Mouse (Mus musculus) midbrain, postnatal 0 days (tissue): ENCODE measurements at regions not wholly inside any gene's neighbourhood (a gene's known extent, or its start where the extent isn't known, plus 50 kb on each side); places are given as distances from the start of the nearest gene placed in this dataset.

ENCODE experiments used
- ATAC-seq: fragments of 200-750 bp; cut with Nextera tagmentation; 2 replicates; pipeline ENCODE4 v1.8.0; 2017; ENCODE audit warnings: moderate number of reproducible peaks, mild to moderate bottlenecking, moderate TSS enrichment, moderate library complexity; ENCODE audit not compliant: low FRiP score
- DNase-seq: peaks from one replicate; pipeline ENCODE4 v3.0.0-alpha.2; 2015; ENCODE audit warnings: low spot score
- H3K27ac ChIP-seq: fragments of 300-500 bp; sonication (generic); 2 replicates; pipeline ENCODE4 v1.5.1; 2014; ENCODE audit warnings: low read depth, mild to moderate bottlenecking, low read length, mixed read lengths
- H3K27me3 ChIP-seq: fragments of 300-500 bp; sonication (generic); 2 replicates; pipeline ENCODE4 v1.6.1; 2014; ENCODE audit warnings: low read length, control low read depth, mixed read lengths; ENCODE audit not compliant: insufficient read depth
- H3K36me3 ChIP-seq: fragments of 300-500 bp; sonication (generic); 2 replicates; pipeline ENCODE4 v1.6.1; 2014; ENCODE audit warnings: low read length, control low read depth, mixed read lengths; ENCODE audit not compliant: insufficient read depth
- H3K4me1 ChIP-seq: fragments of 300-500 bp; sonication (generic); 2 replicates; pipeline ENCODE4 v1.6.1; 2014; ENCODE audit warnings: mild to moderate bottlenecking, control low read depth, antibody characterized with exemption, low read length, mixed read lengths; ENCODE audit not compliant: insufficient read depth
- H3K4me2 ChIP-seq: fragments of 300-500 bp; sonication (generic); 2 replicates; pipeline ENCODE4 v1.6.1; 2014; ENCODE audit warnings: low read depth, mild to moderate bottlenecking, low read length, mixed read lengths; ENCODE audit not compliant: poor library complexity, severe bottlenecking
- H3K4me3 ChIP-seq: fragments of 300-500 bp; sonication (generic); 2 replicates; pipeline ENCODE4 v1.5.1; 2014; ENCODE audit warnings: low read depth, mild to moderate bottlenecking, low read length, moderate library complexity
- H3K9ac ChIP-seq: fragments of 300-500 bp; sonication (generic); replicated peaks from 2 replicates; pipeline ENCODE4 v1.6.1; 2014; ENCODE audit warnings: mild to moderate bottlenecking, low read length, moderate library complexity, mixed read lengths; ENCODE audit not compliant: poor library complexity, severe bottlenecking
- H3K9me3 ChIP-seq: fragments of 300-500 bp; sonication (generic); 2 replicates; pipeline ENCODE4 v1.6.1; 2016; ENCODE audit warnings: low read length, control low read depth
- CTCF ChIP-seq: IDR thresholded peaks from 2 replicates; pipeline ENCODE4 v1.5.1; 2016; ENCODE audit warnings: antibody characterized with exemption, mild to moderate bottlenecking
- WGBS: fragments of 180-500 bp; shearing (Covaris S2); extraction: QIAGEN DNeasy Blood & Tissue Kit; methylation state at CpG from one replicate; pipeline ENCODE4 v1.1.7; 2014; 5-methylcytosine and 5-hydroxymethylcytosine counted together

DNA sequence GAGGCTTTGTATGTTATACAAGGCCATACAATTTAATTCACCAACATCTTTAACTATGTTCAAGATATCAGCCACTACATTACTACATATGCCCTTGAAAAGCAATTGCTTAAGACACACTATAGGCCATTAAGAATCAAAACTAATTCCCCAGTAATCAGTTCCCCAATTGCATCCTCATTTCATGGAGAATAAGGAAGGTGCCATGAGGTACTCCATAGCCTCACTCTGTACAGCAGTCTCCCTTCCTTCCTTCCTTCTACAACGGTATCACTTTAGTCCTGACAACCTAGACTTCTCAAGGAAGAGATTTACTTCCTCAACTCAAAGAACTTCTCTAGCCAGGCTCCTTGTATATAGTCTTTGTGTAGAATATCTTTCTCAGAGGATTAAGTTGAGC lies 220.1 kb upstream of the Negr1 start:
- DNase-seq (no peak), ATAC-seq (no peak)
- Histone ChIP-seq H3K27ac (no peak overlapping the region), H3K4me2 (no peak overlapping the region), H3K4me1 (no peaks in the 10 kb centered on the region), H3K9me3 (no peaks in the 10 kb centered on the region), H3K36me3 (no peaks in the 10 kb centered on the region), H3K4me3 (no peak overlapping the region), H3K27me3 (no peaks in the 10 kb centered on the region), H3K9ac (no peak overlapping the region)
- WGBS: 90% methylated on average over 1 of the region's 1 CpGs
- no peak for TF ChIP-seq CTCF

DNA sequence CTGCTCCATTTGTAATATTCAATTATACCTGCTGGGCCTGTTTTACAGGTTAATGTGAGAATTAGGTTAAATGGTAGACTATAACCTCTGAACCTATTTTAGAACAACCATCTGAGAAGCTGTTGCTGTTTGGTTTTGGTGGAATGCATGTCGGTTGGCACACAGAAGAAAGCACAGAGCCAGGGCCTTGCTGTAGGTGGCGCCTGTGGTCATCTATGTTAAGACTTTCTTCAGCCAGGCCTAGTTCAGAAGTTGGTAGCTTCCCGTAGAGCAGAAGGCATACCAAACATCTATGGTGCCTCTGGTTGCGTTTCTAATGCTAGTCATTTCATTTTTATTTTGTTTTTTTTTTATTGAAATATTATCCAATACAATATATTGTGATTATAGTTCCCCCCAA lies 209.9 kb upstream of the Negr1 start:
- peak; percentile 22 for TF ChIP-seq CTCF
- DNase-seq (no peak), ATAC-seq (no peak)
- H3K27ac ChIP-seq: no peak overlapping the region
- no peaks in the 10 kb centered on the region for H3K4me1 ChIP-seq
- no peaks in the 10 kb centered on the region for H3K27me3 ChIP-seq
- no peaks in the 10 kb centered on the region for H3K9me3 ChIP-seq
- H3K9ac ChIP-seq: no peak overlapping the region
- no peak overlapping the region for H3K4me2 ChIP-seq
- H3K4me3 ChIP-seq: no peak overlapping the region
- no peaks in the 10 kb centered on the region for H3K36me3 ChIP-seq
- whole genome bisulfite sequencing: 65% methylated on average over 4 of the region's 4 CpGs

DNA sequence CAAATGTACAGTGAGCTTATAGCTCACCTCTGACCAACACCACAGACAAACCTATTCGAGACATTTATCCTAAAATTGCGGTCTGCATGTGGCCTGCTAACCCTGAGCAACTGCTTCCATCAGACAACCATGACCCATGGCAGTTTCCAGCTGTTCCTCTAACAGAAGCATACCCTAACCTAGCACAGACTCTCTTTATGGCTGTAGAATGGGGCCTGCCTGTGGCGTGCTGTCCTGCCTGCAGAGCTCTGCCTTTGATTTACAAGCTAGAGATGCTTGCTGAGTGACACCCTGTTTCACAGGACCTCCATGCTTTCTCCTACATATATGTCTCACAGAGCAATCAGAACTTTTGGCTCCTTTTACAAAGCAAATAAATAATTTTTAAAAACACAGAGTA lies 208.2 kb upstream of the Negr1 start:
- H3K36me3 ChIP-seq: no peaks in the 10 kb centered on the region
- no peaks in the 10 kb centered on the region for H3K27me3 ChIP-seq
- no peak overlapping the region for H3K4me2 ChIP-seq
- no peak overlapping the region for H3K9ac ChIP-seq
- no peak for ATAC-seq
- 68% methylated on average over 3 of the region's 3 CpGs for WGBS
- no peak overlapping the region for H3K4me3 ChIP-seq
- no peaks in the 10 kb centered on the region for H3K4me1 ChIP-seq
- DNase-seq: no peak
- no peak for TF ChIP-seq CTCF
- no peak overlapping the region for H3K27ac ChIP-seq
- no peaks in the 10 kb centered on the region for H3K9me3 ChIP-seq

DNA sequence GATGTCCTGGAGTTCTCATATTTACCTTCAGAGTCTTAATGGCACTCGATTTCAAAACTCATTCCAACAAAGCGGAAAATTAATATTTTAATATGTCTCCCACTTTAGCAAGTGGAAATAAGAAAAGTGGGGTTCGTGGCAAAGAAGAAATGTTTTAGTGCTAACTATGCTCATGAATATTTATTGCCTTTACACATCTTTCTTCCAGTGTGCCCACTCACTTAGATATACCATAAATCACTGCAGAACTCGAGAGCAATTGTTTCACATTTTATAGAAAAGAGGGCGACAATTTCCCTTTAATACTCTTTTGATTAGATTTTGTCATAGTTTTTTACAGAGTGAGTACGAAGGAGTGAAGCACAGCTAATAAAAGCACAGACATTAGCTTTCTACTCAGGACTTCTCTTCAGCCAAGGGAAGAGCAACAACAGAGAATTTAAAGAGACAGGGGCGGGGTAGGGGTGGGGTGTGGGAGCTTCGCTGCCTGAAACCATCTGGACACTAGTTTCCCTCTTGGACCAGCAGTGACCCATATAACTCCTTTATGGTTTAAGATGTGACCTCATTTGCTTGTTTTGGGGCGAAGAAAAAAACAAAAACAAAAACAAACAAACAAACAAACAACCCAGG lies 207.6 kb upstream of the Negr1 start:
- H3K9me3 ChIP-seq: no peaks in the 10 kb centered on the region
- no peak overlapping the region for H3K4me2 ChIP-seq
- no peak overlapping the region for H3K9ac ChIP-seq
- DNase-seq (no peak), ATAC-seq (no peak)
- TF ChIP-seq CTCF: no peak
- H3K4me3 ChIP-seq: no peak overlapping the region
- H3K36me3 ChIP-seq: no peaks in the 10 kb centered on the region
- no peaks in the 10 kb centered on the region for H3K27me3 ChIP-seq
- 71% methylated on average over 9 of the region's 9 CpGs for WGBS
- H3K4me1 ChIP-seq: no peaks in the 10 kb centered on the region
- no peak overlapping the region for H3K27ac ChIP-seq

DNA sequence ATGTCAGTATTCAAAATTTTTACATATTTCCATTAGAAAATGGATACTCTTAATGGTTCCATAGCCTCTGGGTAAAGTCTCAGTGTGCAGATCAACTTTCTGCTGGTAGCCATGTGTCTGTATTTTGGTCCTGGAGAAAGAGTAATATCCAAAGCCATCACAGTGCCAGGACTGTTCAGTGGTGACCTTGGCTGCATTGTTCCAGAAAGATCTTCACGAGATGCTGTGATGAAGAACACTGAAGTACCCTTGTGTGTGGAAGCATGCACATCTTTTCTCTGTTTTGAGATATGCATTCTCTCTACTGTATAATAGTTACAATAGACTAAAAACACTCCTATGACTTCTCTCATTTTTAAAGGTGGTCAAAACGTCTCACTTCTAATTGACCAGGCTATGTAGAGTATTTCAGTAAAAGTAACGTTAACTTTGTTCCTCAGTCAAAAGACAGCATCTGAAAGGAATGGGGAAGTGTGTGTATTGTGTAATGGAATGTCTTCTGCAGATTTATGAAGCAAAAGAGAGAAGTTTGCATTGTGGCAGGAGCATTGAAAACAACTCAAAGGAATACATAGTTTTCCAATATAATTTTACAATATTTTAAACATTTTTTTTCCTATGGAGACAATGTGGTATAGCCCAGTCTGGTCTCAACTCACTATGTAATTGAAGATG lies 192.8 kb upstream of the Negr1 start:
- H3K4me1 ChIP-seq: no peaks in the 10 kb centered on the region
- H3K9me3 ChIP-seq: no peaks in the 10 kb centered on the region
- H3K9ac ChIP-seq: no peak overlapping the region
- H3K36me3 ChIP-seq: no peaks in the 10 kb centered on the region
- TF ChIP-seq CTCF: no peak
- ATAC-seq: no peak
- no peak for DNase-seq
- no peaks in the 10 kb centered on the region for H3K27me3 ChIP-seq
- 81% methylated on average over 3 of the region's 3 CpGs for WGBS
- H3K4me2 ChIP-seq: no peak overlapping the region
- H3K27ac ChIP-seq: no peak overlapping the region
- no peak overlapping the region for H3K4me3 ChIP-seq

DNA sequence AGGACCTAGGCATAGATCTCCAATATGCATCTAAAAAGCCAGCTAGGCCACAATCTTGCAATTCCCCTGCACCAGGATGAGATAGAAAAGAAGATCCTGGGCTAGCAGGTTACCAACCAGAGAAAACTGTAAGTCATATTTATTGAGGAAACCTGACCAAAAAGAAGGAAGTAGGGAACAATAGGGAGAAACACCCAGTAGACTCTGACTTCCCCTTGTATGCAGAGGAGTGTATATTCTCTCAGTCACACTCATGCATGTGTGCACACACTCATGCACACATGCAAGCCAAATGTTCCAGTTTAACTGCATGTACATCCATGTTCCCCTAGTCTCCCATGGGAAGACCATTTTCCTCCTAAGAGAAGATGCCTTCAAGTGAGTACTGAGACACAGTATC lies 184.9 kb upstream of the Negr1 start:
- Histone ChIP-seq H3K9ac (no peak overlapping the region), H3K4me3 (no peak overlapping the region), H3K27ac (no peak overlapping the region), H3K9me3 (no peaks in the 10 kb centered on the region), H3K4me2 (no peak overlapping the region), H3K4me1 (no peaks in the 10 kb centered on the region), H3K27me3 (no peaks in the 10 kb centered on the region), H3K36me3 (no peaks in the 10 kb centered on the region)
- ATAC-seq: no peak
- no peak for TF ChIP-seq CTCF
- no peak for DNase-seq
